Comparison of ENCODE assay signal across 20 mouse cellular contexts in genomic region chr17:84750130-84750529, GRCm38 (mm10). TPM values are rescaled to one million over a fixed set of nuclear protein-coding genes. Genes with fewer than 3 reads are reported as not detected.
DNase-seq lines count a peak whose midpoint lies in the region; ATAC-seq and TF ChIP-seq lines count a peak whose summit lies in the region.
"Had no signal": no experiment of that assay in that cellular context is flagged by ENCODE, and none has a peak within 500 bp of the region (broad histone marks: within the 10 kb centered on the region; RNA-seq: fewer than 3 reads in every experiment).

No protein-coding gene starts in this region.

- DNase-seq in hindbrain, embryonic 10.5 days (ENCODE audit: low spot score): no peak
- DNase-seq in layer of hippocampus, adult 2 months (ENCODE audit: low spot score in 2 of 2): no peak
- DNase-seq in layer of hippocampus, adult 11-12 months (ENCODE audit: low spot score): no peak
- peak; percentile 11 for DNase-seq in kidney, postnatal 14 days
- DNase-seq in retina, postnatal 1 day: peak; percentile 42
- no peak for DNase-seq in left cerebral cortex, postnatal 36 days (ENCODE audit: low spot score in 2 of 2)
- DNase-seq: adrenal gland, postnatal 36 days; cerebellum, adult 18-20 months; cerebellum, postnatal 25 days; gastrocnemius, postnatal 25 days; left cerebral cortex, postnatal 4 days; liver; right cerebral cortex, postnatal 14 days; spleen, adult 18-20 months; thymus, postnatal 25 days had no signal

- H3K9ac ChIP-seq in hindbrain, embryonic 13.5 days: no peak overlapping the region
- H3K9ac ChIP-seq: midbrain, embryonic 15.5 days had no signal

- no peaks in the 10 kb centered on the region for H3K9me3 ChIP-seq in hindbrain, embryonic 13.5 days
- H3K9me3 ChIP-seq in hindbrain, embryonic 10.5 days: no peaks in the 10 kb centered on the region
- H3K9me3 ChIP-seq: forebrain, embryonic 10.5 days; midbrain, embryonic 15.5 days had no signal

- 27% methylated on average over 4 of the region's 4 CpGs for WGBS in hindbrain, embryonic 13.5 days
- 84% methylated on average over 4 of the region's 4 CpGs for WGBS in hindbrain, embryonic 10.5 days

- intact Hi-C loops in left cerebral cortex, postnatal 36 days (cut with DNase I): no loop called here

- peaks cover 3% of the 10 kb centered on the region; the same call in 1 of the 2 replicates for H3K36me3 ChIP-seq in hindbrain, embryonic 13.5 days
- peaks cover 47% of the 10 kb centered on the region for H3K36me3 ChIP-seq in hindbrain, embryonic 10.5 days
- H3K36me3 ChIP-seq: midbrain, embryonic 15.5 days had no signal

- H3K4me1 ChIP-seq in hindbrain, embryonic 13.5 days (replicated peaks): peaks cover 54% of the 10 kb centered on the region
- peaks cover 15% of the 10 kb centered on the region for H3K4me1 ChIP-seq in hindbrain, embryonic 10.5 days (replicated peaks)
- H3K4me1 ChIP-seq: forebrain, embryonic 10.5 days had no signal

- no peaks in the 10 kb centered on the region for H3K27me3 ChIP-seq in hindbrain, embryonic 13.5 days
- H3K27me3 ChIP-seq in hindbrain, embryonic 10.5 days (ENCODE audit: insufficient read depth, poor library complexity, severe bottlenecking): no peaks in the 10 kb centered on the region
- H3K27me3 ChIP-seq: midbrain, embryonic 15.5 days had no signal

- no peak overlapping the region for H3K4me3 ChIP-seq in hindbrain, embryonic 13.5 days
- H3K4me3 ChIP-seq in hindbrain, embryonic 10.5 days: no peak overlapping the region
- H3K4me3 ChIP-seq in layer of hippocampus, adult 2 months: no peak overlapping the region
- H3K4me3 ChIP-seq: forebrain, embryonic 10.5 days; midbrain, embryonic 15.5 days had no signal

- no peak for TF ChIP-seq CTCF in layer of hippocampus, adult 2 months (conservative IDR thresholded peaks at IDR 0.05)

- no peak for ATAC-seq in hindbrain, embryonic 13.5 days (ENCODE audit: low FRiP score)
- ATAC-seq: intestine, postnatal 0 days; lung, postnatal 0 days had no signal

- no peak overlapping the region for H3K4me2 ChIP-seq in hindbrain, embryonic 13.5 days
- H3K4me2 ChIP-seq: midbrain, embryonic 15.5 days had no signal

- H3K27ac ChIP-seq in hindbrain, embryonic 13.5 days: peak overlapping the region; percentile 56; the same call in 1 of the 2 replicates
- no peak overlapping the region for H3K27ac ChIP-seq in hindbrain, embryonic 10.5 days
- H3K27ac ChIP-seq in layer of hippocampus, adult 2 months: peak overlapping the region; percentile 60
- H3K27ac ChIP-seq: forebrain, embryonic 10.5 days; midbrain, embryonic 15.5 days had no signal

RNA-seq across cellular contexts. Expression of gene Lrpprc, which starts 40.5 kb away (rescaled TPM):
- polyA plus RNA-seq in hindbrain, embryonic 13.5 days (2015; fragmentation: Nextera tagmentation; extraction: Ambion mirVana): 42.0 and 43.1 TPM in 2 replicates
- polyA plus RNA-seq in hindbrain, embryonic 10.5 days (2016; fragmentation: Nextera tagmentation; extraction: Ambion mirVana): 45.1 and 49.6 TPM in 2 replicates
- 10 to 100 TPM; 58.0 to 63.2 TPM for total RNA-seq in layer of hippocampus, adult 2 months (2021)
- total RNA-seq in left cerebral cortex, postnatal 36 days (2021): 10 to 100 TPM; 57.0 to 67.4 TPM

Comparison
In these comparisons a context has a peak if more than half of its experiments do, and no peak if none do; other contexts are left out.
1. DNase-seq: peak in kidney, postnatal 14 days (single experiment) and retina, postnatal 1 day (single experiment); none in hindbrain, embryonic 10.5 days (single experiment), layer of hippocampus, adult 2 months (0 of 2), layer of hippocampus, adult 11-12 months (single experiment) and left cerebral cortex, postnatal 36 days (0 of 2).